Mouse (Mus musculus) embryonic fibroblast, embryonic 13.5 days (primary cell): ENCODE data around the gene Snrnp40.

Experiments
- CTCF ChIP-seq: IDR thresholded peaks from 2 replicates; pipeline ENCODE4 v1.5.1; 2011; ENCODE audit warnings: mild to moderate bottlenecking, control low read depth, low read length, moderate library complexity, borderline replicate concordance; ENCODE audit not compliant: insufficient read depth
- POLR2A ChIP-seq: IDR thresholded peaks from 2 replicates; pipeline ENCODE4 v1.6.1; 2011; ENCODE audit warnings: low read depth, mild to moderate bottlenecking, control low read depth, low read length, moderate library complexity

DNA sequence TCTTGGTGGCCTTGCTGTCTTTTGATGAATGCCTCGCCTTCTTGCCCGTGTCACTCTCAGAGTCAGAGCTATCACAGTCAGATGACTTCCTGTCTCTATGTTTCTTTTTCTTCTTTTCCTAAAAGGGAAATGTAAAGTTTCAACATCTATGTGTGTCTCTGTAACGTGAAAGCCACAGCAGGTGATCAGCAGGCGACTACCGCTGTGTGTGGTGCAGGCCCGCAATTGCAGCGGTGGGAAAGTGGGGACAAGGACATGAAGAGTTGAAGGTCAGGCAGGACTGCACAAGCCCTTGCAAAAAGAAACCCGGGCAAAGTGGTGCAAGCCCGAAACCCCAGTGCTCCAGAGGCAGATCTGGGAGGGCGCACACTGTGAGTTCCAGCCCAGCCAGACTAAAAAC lies 43.2 kb upstream of the Snrnp40 start:
- TF ChIP-seq CTCF (no peak), POLR2A (no peak)
